Comparison of ENCODE assay signal across 11 mouse cellular contexts in the genomic region with DNA sequence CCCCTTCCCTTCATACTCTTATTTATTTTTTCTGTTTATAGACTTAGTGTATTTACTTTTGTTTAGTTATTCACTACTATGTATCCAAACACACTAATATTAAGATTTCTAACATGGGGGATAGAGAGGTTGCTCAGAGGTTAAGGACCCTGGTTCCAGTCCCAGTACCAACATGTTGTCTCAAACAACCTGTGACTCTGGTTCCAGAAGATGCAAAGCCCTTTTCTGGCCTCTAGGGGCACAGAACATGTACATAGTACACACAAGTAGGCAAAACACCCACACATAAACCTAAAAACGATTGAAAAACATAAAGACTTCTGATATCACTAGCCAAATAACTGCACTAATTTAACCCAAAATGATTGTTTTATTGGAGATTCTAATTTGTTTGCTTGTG. TPM values are rescaled to one million over a fixed set of nuclear protein-coding genes. Genes with fewer than 3 reads are reported as not detected.
DNase-seq lines count a peak whose midpoint lies in the region; TF ChIP-seq lines count a peak whose summit lies in the region.
"Had no signal": no experiment of that assay in that cellular context is flagged by ENCODE, and none has a peak within 500 bp of the region (broad histone marks: within the 10 kb centered on the region; RNA-seq: fewer than 3 reads in every experiment).

No protein-coding gene starts in this region.

- H3K27ac ChIP-seq in gastrocnemius, adult 2 months, result no peak overlapping the region
- H3K27ac ChIP-seq: embryonic facial prominence, embryonic 12.5 days; neural tube, embryonic 12.5 days had no signal

- H3K4me3 ChIP-seq in gastrocnemius, adult 2 months, result no peak overlapping the region
- H3K4me3 ChIP-seq: embryonic facial prominence, embryonic 12.5 days; neural tube, embryonic 12.5 days had no signal

- intact Hi-C loops in gastrocnemius, adult 2 months (cut with DNase I), result no loop called here
- intact Hi-C loops in gastrocnemius, postnatal 36 days (cut with DNase I), result no loop called here

- peak; percentile 45 for TF ChIP-seq CTCF in gastrocnemius, adult 2 months (IDR thresholded peaks at IDR 0.05)

- DNase-seq in gastrocnemius, adult 2 months, result no peak
- no peak for DNase-seq in gastrocnemius, postnatal 36 days
- peak; percentile 19 for DNase-seq in lung, postnatal 10 days
- no peak for DNase-seq in lung, postnatal 4 days
- peak; percentile 50 for DNase-seq in R1 (ENCODE audit: low read depth, low spot score)
- peak; percentile 43 for DNase-seq in retina, embryonic 14.5 days (ENCODE audit: low spot score)
- DNase-seq in ovary, postnatal 36 days (ENCODE audit: low spot score), result no peak
- DNase-seq in spleen, adult 18-20 months, result no peak
- DNase-seq: left cerebral cortex, postnatal 4 days had no signal

RNA-seq across cellular contexts. Expression of a gene that starts 2.0 kb away (rescaled TPM):
- 10 to 100 TPM; 18.2 to 33.6 TPM for total RNA-seq in gastrocnemius, adult 2 months (2021)
- 10 to 100 TPM; 23.0 to 27.9 TPM for total RNA-seq in gastrocnemius, postnatal 36 days (2021)

RNA-seq across cellular contexts. Expression of a gene that starts 45.9 kb away (rescaled TPM):
- 1 to 10 TPM; 1.2 to 1.4 TPM for total RNA-seq in gastrocnemius, adult 2 months (2021)
- 1 to 10 TPM in 1 of 2 experiments, under 1 TPM in 1; 0.99 to 1.2 TPM for total RNA-seq in gastrocnemius, postnatal 36 days (2021)

RNA-seq across cellular contexts. Expression of a gene that starts 53.1 kb away (rescaled TPM):
- under 1 TPM; 0.33 to 0.75 TPM for total RNA-seq in gastrocnemius, adult 2 months (2021)
- 1 to 10 TPM in 1 of 2 experiments, under 1 TPM in 1; 0.61 to 1.3 TPM for total RNA-seq in gastrocnemius, postnatal 36 days (2021)

Comparison
In these comparisons a context has a peak if more than half of its experiments do, and no peak if none do; other contexts are left out.
1. DNase-seq: peak in lung, postnatal 10 days (single experiment), R1 (single experiment) and retina, embryonic 14.5 days (single experiment); none in gastrocnemius, adult 2 months (single experiment), gastrocnemius, postnatal 36 days (0 of 2), lung, postnatal 4 days (0 of 2), ovary, postnatal 36 days (single experiment) and spleen, adult 18-20 months (0 of 2).